Mouse (Mus musculus) thymus, postnatal 10 days (tissue): ENCODE data around the gene Dynlt1c.
"Not testable (repeated sequence)": the region's sequence is repeated elsewhere in the genome, so short reads cannot be mapped to it uniquely, and the experiment has no call there.

Source experiments
- DNase-seq, 2 experiments: peaks; one replicate each; pipeline ENCODE4 v3.0.0; 2021; ENCODE audit warnings: low spot score in 2 of 2

Dynlt1c gene

GRCm38 (mm10) chr17:6601204-6601911 is at the start of gene Dynlt1c:
Gene Dynlt1c (plus strand): TSS chr17:6601671.
- peak; percentile 55 to 56 for DNase-seq

- not testable (repeated sequence) for DNase-seq
Measured at GRCm38 (mm10) chr17:6553798-6554197, 47.7 kb upstream of the Dynlt1c start.

- not testable (repeated sequence) for DNase-seq
Measured at GRCm38 (mm10) chr17:6554243-6554642, 47.2 kb upstream of the Dynlt1c start.

- not testable (repeated sequence) for DNase-seq
Measured at GRCm38 (mm10) chr17:6559447-6560133, 41.9 kb upstream of the Dynlt1c start.

GRCm38 (mm10) chr17:6564866-6565265 is 36.6 kb upstream of the Dynlt1c start:
- DNase-seq, result not testable (repeated sequence)

GRCm38 (mm10) chr17:6567908-6568307 is 33.6 kb upstream of the Dynlt1c start:
- DNase-seq, result not testable (repeated sequence)

GRCm38 (mm10) chr17:6571296-6571695 is 30.2 kb upstream of the Dynlt1c start:
- not testable (repeated sequence) for DNase-seq

- not testable (repeated sequence) for DNase-seq
Measured at GRCm38 (mm10) chr17:6572202-6572601, 29.3 kb upstream of the Dynlt1c start.

- DNase-seq, result not testable (repeated sequence)
Measured at GRCm38 (mm10) chr17:6575376-6575775, 26.1 kb upstream of the Dynlt1c start.

- not testable (repeated sequence) for DNase-seq
Measured at GRCm38 (mm10) chr17:6588672-6589071, 12.8 kb upstream of the Dynlt1c start.

GRCm38 (mm10) chr17:6592109-6592508 is 9.4 kb upstream of the Dynlt1c start:
- DNase-seq, result not testable (repeated sequence)

- not testable (repeated sequence) for DNase-seq
Measured at GRCm38 (mm10) chr17:6593896-6594295, 7.6 kb upstream of the Dynlt1c start.

GRCm38 (mm10) chr17:6595776-6596497 is 5.5 kb upstream of the Dynlt1c start:
- peak; percentile 70 to 80 for DNase-seq

- not testable (repeated sequence) for DNase-seq
Measured at GRCm38 (mm10) chr17:6598356-6598755, 3.1 kb upstream of the Dynlt1c start.

- DNase-seq, result not testable (repeated sequence)
Measured at GRCm38 (mm10) chr17:6600216-6600911, 1.1 kb upstream of the Dynlt1c start.

- DNase-seq, result not testable (repeated sequence)
Measured at GRCm38 (mm10) chr17:6602205-6602604, 734 bp downstream of the Dynlt1c start.

- not testable (repeated sequence) for DNase-seq
Measured at GRCm38 (mm10) chr17:6605347-6605746, 3.9 kb downstream of the Dynlt1c start.

GRCm38 (mm10) chr17:6613524-6613923 is 12.1 kb downstream of the Dynlt1c start:
- not testable (repeated sequence) for DNase-seq

GRCm38 (mm10) chr17:6614316-6614715 is 12.8 kb downstream of the Dynlt1c start:
- not testable (repeated sequence) for DNase-seq

- not testable (repeated sequence) for DNase-seq
Measured at GRCm38 (mm10) chr17:6616731-6617130, 15.3 kb downstream of the Dynlt1c start.

- not testable (repeated sequence) for DNase-seq
Measured at GRCm38 (mm10) chr17:6617689-6618400, 16.4 kb downstream of the Dynlt1c start.
